Mouse (Mus musculus) splenic B cell, adult 2 months (primary cell): Measurements from ENCODE around the gene Taldo1.
A peak's percentile ranks its signal among the peaks of the same experiment; 100 is the strongest.

Experiments used
- DNase-seq: peaks from one replicate; pipeline ENCODE4 v3.0.0-alpha.2; 2011; ENCODE audit warnings: low read depth, low spot score
- H3K27me3 ChIP-seq: 2 replicates; pipeline ENCODE4 v1.6.1; 2012; ENCODE audit warnings: mild to moderate bottlenecking, low read length, moderate library complexity, mixed read lengths; ENCODE audit not compliant: control insufficient read depth, poor library complexity, insufficient read depth, severe bottlenecking
- H3K36me3 ChIP-seq: 2 replicates; pipeline ENCODE4 v1.6.1; 2012; ENCODE audit warnings: mild to moderate bottlenecking, low read length, moderate library complexity, mixed read lengths; ENCODE audit not compliant: control insufficient read depth, poor library complexity, insufficient read depth, severe bottlenecking

Gene Taldo1

DNA sequence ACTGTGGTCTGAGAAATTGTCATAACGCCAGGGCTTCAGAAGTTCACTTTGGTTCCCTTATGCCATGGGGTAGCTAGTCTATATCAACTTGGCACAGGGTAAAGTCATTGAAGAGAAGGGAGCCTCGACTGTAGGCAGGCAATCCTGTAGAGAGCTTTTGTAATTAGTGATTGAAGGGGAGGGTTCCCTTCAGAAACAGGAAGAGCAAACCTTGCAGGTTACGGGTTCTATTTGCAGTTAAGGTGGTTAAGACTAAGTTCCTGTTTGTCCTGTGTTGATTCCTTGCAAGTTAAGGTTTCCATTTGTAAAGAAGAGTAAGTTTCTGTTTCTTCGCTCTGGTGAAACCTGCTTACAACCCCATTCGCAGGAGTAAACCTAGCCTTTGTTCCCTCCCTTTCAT lies 22.1 kb upstream of the Taldo1 start:
- Histone ChIP-seq H3K36me3 (no peaks in the 10 kb centered on the region), H3K27me3 (no peaks in the 10 kb centered on the region)
- peak; percentile 34 for DNase-seq

GRCm38 (mm10) chr7:141371942-141372595 lies 19.9 kb upstream of the Taldo1 start:
- DNase-seq: peak; percentile 52
- H3K27me3 ChIP-seq: no peaks in the 10 kb centered on the region

GRCm38 (mm10) chr7:141373611-141374010 lies 18.4 kb upstream of the Taldo1 start:
- DNase-seq: no peak
- no peaks in the 10 kb centered on the region for H3K36me3 ChIP-seq
- H3K27me3 ChIP-seq: no peaks in the 10 kb centered on the region

More at GRCm38 (mm10) chr7:141371942-141372595, 19.9 kb upstream of the Taldo1 start:
- H3K36me3 ChIP-seq: no peaks in the 10 kb centered on the region

DNA sequence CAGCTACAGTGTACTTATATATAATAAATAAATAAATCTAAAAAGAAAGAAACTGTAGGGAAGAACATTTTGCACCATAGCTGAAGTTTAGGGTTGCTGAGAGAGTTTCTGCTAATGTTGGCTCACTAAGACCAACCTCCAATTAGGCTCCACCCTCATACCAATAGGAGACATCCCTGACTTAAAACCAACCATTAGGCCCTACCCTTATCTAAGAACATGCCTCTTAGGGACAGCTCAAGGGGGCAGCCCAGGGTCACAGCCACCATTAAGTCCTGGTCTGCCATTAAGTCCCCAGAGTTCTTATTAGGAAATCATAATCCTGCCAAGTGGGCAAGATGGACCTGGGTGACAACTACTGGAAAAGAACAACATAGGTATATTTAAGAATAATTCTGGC lies 17.6 kb upstream of the Taldo1 start:
- Histone ChIP-seq H3K27me3 (no peaks in the 10 kb centered on the region), H3K36me3 (no peaks in the 10 kb centered on the region)
- no peak for DNase-seq

DNA sequence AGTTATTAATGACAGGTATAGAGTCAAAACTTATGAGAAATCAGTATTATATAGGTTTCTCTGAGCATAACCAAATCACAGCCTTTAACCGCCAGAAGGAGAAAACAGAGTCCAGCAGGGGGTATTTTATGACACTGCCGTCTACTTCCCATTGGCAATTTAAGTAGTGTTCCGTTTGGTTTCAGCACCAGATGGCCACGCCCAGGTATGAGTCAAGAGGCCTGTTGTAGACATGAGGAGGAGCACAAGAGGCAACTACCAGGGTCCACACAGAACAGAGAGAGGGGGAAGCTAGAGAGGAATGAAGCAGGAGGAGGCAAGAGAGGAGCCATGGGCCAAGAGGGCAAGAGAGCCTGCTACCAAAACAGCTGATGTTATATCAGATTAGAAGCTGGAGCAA lies 12.4 kb upstream of the Taldo1 start:
- DNase-seq: no peak

DNA sequence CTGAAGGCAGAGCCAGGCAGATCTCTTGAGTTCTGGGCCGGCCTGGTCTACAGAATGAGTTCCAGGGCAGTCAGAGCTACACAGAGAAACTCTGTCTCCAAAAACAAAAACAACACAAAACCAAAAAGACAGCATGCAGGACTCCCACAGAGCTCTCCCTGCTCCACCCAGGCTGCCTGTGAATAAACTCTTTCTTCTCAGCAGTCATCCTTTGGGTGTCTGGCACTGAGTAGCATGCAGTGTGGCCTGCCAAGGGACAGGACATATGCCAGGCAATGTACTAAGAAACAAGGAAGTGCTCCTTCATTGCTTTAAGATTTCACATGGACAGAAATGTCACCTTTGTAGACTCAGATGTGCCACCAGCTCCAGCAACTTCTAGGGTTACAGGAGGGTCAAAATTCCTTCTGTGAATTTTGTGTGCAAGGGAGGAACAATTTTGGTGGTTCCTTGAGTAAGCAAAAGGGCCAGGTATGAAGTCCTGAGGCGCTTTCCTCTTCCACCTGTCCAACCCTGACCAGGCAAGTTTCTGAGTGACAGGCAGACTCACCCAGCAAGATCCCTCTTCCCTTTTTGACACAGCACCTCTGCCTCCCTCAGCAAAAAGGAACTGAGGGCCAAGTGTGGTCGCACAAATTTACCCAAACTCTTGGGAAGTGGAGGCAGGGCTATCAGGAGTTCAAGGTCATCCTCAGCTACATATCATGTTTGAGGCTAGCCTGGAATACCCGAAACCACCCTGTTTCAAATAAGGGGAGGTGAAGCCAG lies 10.7 kb upstream of the Taldo1 start:
- no peaks in the 10 kb centered on the region for H3K27me3 ChIP-seq
- no peak for DNase-seq
- no peaks in the 10 kb centered on the region for H3K36me3 ChIP-seq

More for the DNA sequence above, 12.4 kb upstream of the Taldo1 start:
- no peaks in the 10 kb centered on the region for H3K36me3 ChIP-seq
- H3K27me3 ChIP-seq: no peaks in the 10 kb centered on the region

DNA sequence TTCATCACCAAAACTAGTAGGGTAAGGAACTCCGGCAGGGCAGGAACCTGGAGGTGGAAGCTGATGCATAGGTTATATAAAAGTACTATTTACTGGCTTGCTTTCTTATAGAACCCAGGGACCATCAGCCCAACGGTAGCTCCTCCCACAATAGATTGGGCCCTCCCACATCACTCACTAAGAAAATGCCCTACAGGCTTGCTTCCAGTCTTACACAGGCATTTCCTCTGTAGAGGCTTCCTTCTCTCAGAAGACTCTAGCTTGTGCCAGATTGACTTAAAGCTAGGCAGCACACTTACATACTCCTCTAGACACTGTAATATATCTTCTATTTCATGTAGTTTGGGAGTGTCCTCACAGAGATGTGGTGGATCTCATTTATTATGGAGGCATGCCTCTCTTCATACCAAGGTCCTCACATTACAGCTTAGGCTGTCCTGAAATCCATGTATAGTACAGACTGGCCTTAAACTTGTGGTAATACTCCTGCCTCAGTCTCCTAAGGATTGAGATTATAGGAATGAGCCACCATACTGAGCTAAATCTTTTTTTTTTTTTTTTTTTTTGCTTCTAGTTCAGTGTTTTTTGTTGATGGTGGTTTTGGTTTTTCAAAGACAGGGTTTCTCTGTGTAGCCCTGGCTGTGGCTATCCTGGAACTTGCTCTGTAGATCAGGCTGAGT lies 4.1 kb upstream of the Taldo1 start:
- H3K27me3 ChIP-seq: no peaks in the 10 kb centered on the region
- H3K36me3 ChIP-seq: no peaks in the 10 kb centered on the region
- DNase-seq: no peak

- DNase-seq: no peak
- H3K27me3 ChIP-seq: no peaks in the 10 kb centered on the region
- H3K36me3 ChIP-seq: no peaks in the 10 kb centered on the region
Measured at GRCm38 (mm10) chr7:141388487-141389109, 3.4 kb upstream of the Taldo1 start.

GRCm38 (mm10) chr7:141390326-141391259 lies 1.4 kb upstream of the Taldo1 start:
- no peaks in the 10 kb centered on the region for H3K36me3 ChIP-seq
- no peak for DNase-seq
- no peaks in the 10 kb centered on the region; the same call in 1 of the 2 replicates for H3K27me3 ChIP-seq

GRCm38 (mm10) chr7:141392552-141393222 lies 688 bp downstream of the Taldo1 start:
- DNase-seq: peak; percentile 17
- no peaks in the 10 kb centered on the region; the same call in 1 of the 2 replicates for H3K27me3 ChIP-seq
- H3K36me3 ChIP-seq: peaks cover 7% of the 10 kb centered on the region; the same call in 1 of the 2 replicates

DNA sequence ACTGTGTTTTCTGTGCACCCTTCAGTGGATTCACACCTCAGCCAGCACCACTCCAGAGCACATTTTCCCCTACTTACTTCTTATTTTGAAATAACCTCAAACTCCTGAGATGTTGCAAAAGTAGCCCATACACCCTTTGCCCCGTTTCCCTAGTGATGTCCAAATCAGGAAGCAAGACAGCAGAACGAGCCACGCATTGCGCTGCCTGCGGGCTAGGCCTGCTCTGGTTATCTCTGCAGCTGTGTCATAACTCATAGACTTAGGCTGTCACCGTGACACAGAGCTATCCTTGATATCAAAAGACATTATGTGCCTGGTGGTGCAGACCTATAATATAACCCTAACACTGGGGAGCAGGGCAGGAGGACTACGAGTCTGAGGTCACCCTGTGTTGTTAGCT lies 2.2 kb downstream of the Taldo1 start:
- Histone ChIP-seq H3K36me3 (peaks cover 9% of the 10 kb centered on the region), H3K27me3 (no peaks in the 10 kb centered on the region; the same call in 1 of the 2 replicates)
- no peak for DNase-seq

DNA sequence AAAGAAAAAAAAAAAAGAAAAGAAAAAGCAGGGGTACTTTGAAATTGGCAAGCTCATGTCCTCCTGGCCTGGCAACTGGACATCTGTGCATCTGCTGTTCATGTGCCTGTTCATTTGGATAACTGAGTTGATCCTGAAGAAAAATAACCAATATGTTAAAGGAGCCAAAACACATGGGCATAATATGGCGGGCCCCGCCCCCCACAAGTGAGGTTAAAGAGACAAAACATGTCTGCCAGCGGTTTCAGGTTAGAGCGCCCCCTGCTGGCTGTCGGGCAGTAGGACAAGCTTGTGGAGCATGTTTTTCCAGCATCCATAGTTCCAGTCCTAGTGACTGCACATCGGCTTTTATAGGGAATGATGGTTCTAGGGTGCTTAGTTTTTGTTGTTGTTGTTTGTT lies 2.8 kb downstream of the Taldo1 start:
- DNase-seq: peak; percentile 78
- H3K27me3 ChIP-seq: no peaks in the 10 kb centered on the region; the same call in 1 of the 2 replicates
- H3K36me3 ChIP-seq: peaks cover 10% of the 10 kb centered on the region

DNA sequence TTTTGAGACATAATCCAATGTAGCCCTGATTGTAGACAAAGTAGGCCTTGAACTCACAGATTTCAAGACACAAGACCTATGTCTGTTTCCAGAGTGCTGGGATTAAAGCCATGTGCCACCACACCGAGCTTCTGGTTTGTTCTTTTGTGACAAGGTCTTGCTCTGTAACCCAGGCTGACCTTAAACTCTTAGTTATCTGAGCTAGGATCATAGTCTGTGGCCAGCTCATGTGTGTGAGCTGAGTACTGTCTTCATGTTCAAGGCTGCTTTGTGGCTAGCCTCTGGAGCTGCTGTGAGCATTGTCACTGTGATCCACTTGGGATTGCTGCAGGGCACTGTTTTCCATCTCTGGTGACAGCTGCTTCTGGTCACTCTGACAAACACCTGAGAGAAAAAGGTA lies 3.3 kb downstream of the Taldo1 start:
- H3K27me3 ChIP-seq: no peaks in the 10 kb centered on the region; the same call in 1 of the 2 replicates
- DNase-seq: no peak

More for the DNA sequence above, 3.3 kb downstream of the Taldo1 start:
- H3K36me3 ChIP-seq: peaks cover 16% of the 10 kb centered on the region
